Mouse (Mus musculus): Measurements from ENCODE around the gene Olfr414.

Olfr414 gene

GRCm38 (mm10) chr1:174423764-174424163, at the start of gene Olfr414:
Gene Olfr414, plus strand, starts transcription at chr1:174424064.
- no peak for DNase-seq (ENCODE audit: low spot score)

- DNase-seq (ENCODE audit: low spot score): no peak
These were observed 33.1 kb upstream of the Olfr414 start, which contains the start of gene Olfr248 for GRCm38 (mm10) chr1:174390746-174391145. Gene Olfr248, plus strand, starts transcription at chr1:174391046.

GRCm38 (mm10) chr1:174422959-174423358, 905 bp upstream of the Olfr414 start:
- no peak for DNase-seq (ENCODE audit: low spot score)

GRCm38 (mm10) chr1:174426180-174426986, 2.5 kb downstream of the Olfr414 start:
- no peak for DNase-seq (ENCODE audit: low spot score)

- DNase-seq (ENCODE audit: low spot score): no peak
These were observed 3.5 kb downstream of the Olfr414 start for GRCm38 (mm10) chr1:174427402-174427801.

GRCm38 (mm10) chr1:174428407-174428806, 4.5 kb downstream of the Olfr414 start:
- DNase-seq (ENCODE audit: low spot score): no peak

GRCm38 (mm10) chr1:174434121-174434520, 10.3 kb downstream of the Olfr414 start:
- no peak for DNase-seq (ENCODE audit: low spot score)

GRCm38 (mm10) chr1:174441782-174442181, 17.9 kb downstream of the Olfr414 start, which contains the start of gene Olfr220:
Gene Olfr220, plus strand, starts transcription at chr1:174442082.
- DNase-seq (ENCODE audit: low spot score): no peak

- no peak for DNase-seq (ENCODE audit: low spot score)
These were observed 31.2 kb downstream of the Olfr414 start for GRCm38 (mm10) chr1:174455100-174455499.

GRCm38 (mm10) chr1:174465385-174465784, 41.5 kb downstream of the Olfr414 start:
- DNase-seq (ENCODE audit: low spot score): no peak

GRCm38 (mm10) chr1:174466240-174466639, 42.4 kb downstream of the Olfr414 start:
- DNase-seq (ENCODE audit: low spot score): no peak

- DNase-seq (ENCODE audit: low spot score): no peak
These were observed 45.9 kb downstream of the Olfr414 start for GRCm38 (mm10) chr1:174469736-174470135.

- no peak for DNase-seq (ENCODE audit: low spot score)
These were observed 58.7 kb downstream of the Olfr414 start for GRCm38 (mm10) chr1:174482567-174482966.
